Mouse (Mus musculus) cortical plate, adult 2 months (tissue): ENCODE measurements around the gene Tnfrsf25.

Experiments used
- CTCF ChIP-seq: fragments of 200-500 bp; IDR thresholded peaks from 2 replicates; pipeline ENCODE4 v1.5.1; 2011; ENCODE audit warnings: mild to moderate bottlenecking, control low read depth, low read length; ENCODE audit not compliant: insufficient read depth; ENCODE audit errors: extremely low read depth
- POLR2A ChIP-seq: fragments of 200-500 bp; IDR thresholded peaks from 2 replicates; pipeline ENCODE4 v1.6.1; 2011; ENCODE audit warnings: mild to moderate bottlenecking, low read length, control low read depth; ENCODE audit not compliant: insufficient read depth; ENCODE audit errors: extremely low read depth

DNA sequence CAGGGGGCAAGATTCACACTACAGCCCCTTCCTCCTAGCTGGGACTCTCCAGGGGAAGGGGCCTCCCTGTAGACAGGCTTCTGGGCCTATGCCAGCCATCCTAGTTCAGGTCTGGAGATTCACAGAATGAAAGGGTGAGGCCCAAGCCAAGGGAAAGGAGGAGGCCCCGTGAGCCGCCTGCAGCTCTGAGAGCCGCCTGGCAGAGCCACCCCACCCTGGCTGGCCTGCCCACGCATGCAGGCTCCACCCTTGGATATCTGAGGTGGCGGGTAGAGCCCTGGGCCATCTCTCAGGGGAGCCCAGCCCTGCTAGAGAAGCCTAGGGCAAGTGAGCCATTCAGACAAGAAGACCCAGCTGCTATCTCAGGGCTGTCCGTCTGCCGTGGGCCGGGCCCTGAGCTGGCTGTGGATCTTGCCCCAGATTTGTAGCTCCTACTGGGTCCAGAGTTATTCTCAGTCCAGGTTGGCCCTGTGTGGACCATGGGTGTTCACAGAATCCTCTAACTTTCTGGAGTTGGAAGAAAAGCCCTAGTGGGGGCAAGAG, 22.9 kb upstream of the Tnfrsf25 start:
- TF ChIP-seq CTCF (no peak), POLR2A (no peak)
